Mouse (Mus musculus): ENCODE results near the gene Tmem128.

Tmem128 gene

DNA sequence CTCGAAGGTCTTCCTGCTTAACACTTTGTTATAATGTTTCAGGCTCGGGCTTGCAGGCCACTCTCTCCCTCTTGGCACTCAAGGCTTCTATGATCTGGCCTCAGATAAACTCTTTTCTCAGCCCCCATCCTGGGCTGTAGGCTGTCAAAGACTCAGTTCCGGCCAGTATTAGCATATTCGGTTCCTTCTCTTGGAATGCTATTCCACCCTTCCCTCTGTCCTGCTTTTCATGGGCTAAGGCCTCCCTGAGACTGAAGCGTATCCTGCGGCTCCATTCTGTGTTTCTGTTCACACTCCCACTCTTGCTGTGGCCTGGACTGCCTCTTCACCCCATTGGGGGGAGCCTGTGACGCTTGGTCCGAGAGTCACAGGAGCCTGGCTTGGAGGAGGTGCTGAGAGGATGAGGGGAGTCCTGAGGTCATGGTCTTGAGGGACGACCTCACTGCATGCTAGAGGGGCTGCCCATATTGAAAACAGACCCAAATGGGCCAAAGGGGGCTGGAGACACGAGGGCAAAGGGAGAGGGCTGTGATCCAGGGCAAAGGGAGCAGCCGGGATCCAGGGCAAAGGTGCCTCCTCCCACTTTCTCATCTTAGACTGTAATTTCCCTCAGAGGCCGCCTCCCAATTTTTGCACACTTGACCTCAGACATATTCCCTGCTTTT, 18.1 kb downstream of the Tmem128 start:
- DNase-seq = no peak

DNA sequence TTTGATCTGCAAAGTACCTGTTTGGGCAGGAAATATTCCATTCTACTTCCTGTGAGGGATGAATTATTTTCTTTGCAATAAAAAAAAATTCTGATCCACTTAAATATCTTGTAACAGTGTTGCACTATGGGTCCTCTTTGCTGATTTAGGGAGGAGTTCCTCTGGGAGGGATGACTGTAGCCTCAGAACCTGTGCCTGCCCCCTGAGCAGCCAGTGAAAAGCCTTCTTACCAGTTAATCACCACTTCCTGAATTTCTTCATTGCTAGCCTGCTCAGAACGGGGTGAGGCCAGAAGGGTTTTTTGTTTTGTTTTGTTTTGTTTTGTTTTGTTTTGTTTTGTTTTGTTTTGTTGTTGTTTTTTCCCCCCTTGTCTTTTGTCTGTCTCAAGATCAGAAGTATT, 20.1 kb downstream of the Tmem128 start:
- DNase-seq = no peak

DNA sequence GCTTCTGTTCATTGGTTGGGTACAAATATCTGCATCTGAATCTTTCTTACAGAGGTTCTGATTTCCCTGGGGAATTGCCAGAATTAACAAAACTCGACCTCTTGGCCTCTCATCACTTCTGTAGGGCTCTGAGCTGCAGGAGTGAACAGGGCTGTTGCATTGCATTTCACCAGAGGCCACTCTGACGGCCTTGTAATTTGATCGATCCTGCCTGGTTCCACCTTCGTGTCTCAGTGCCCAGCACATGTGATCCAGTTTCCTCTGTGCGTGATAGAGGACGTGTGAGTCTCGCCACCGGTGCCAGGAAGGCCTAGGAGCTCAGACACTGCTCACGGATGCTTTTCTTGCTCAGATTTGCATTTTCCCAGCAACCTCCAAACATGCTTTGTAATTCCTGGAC, 25.7 kb downstream of the Tmem128 start:
- DNase-seq = no peak

DNA sequence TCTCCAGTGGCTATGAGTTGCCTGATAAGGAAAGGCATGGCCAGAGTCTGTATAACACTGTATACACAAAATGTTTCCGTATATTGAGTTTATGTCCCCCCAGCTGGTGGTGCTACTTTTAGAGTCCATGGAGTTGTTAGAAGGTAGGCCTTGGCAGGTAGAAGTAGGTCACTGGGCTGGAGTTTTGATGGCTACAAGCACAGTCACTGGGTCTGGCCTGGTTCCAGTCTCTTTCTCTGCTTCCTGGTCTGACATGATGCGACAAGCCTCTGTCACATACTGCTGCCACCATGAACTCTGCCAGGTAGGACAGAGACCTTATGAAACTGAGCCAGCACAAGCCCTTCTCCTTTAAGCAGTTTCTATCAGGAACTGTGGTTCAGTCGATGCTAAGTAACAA, 28.5 kb downstream of the Tmem128 start:
- DNase-seq = no peak

DNA sequence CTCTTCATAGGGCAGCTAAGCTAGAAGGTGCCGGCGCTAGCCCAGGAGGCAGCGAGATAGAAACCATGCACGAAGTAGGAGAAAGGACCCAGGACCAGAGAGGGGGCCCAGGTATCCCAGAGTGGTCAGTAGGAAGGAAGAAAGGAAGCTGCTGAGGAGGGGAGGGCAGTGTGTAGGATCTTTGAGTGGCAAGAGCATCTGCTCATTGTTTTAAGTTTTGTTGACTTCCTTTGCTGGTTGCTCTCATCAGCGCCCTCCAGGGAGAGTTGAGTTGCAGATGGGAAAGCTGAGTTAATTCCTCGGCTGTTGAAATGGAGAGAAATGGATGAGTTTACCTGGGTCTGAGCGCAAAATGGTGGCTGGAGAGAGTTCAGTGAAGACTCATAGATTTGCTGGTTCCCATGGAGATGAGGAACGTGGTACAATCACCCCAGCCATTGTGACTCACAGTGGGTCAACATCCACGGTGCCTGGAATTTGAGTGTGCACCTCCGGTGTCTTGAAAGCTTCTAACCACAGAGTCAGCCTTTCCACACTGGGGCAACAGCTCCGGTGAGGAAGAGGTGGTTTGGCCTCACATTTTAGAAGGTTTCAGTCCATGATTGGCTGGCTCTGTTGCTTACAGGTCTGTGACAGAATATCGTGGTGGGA, 41.9 kb downstream of the Tmem128 start:
- no peak for DNase-seq

DNA sequence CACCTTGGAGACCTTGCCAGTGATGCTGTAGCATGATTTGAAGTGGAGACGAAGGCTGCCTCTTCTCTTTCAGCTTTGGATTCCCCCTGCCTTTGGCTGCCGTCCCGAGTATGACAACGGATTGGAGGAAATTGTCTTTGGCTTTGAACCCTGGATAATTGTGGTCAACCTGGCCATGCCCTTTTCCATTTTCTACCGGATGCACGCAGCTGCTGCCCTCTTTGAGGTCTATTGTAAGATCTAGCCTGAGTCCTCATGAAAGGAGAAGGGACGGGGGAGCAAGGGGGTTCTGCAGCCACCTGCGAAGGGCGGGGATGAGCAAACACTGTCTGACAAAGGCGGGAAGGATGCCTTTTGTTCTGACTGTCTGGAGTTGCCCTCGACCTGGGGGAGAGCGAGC, 42.7 kb downstream of the Tmem128 start:
- peak; percentile 18 for DNase-seq

DNA sequence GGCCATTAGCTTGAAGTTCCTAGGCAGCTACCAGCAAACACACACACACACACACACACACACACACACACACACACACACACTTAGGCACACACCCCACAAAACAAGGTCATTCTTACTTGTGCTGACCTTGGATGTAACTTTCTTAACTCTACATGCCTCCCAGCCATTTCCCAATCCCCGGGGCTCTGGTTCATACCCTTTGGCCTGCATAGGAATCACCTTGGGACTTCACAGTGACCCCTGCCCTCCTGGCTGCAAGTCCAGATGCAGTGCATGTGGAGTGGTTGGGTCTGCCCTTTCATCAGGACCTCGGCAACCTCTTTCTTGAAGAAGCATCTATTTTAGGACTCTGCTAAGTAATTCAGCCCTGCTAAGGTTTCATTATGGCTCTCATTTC, 45.3 kb downstream of the Tmem128 start:
- DNase-seq = no peak

DNA sequence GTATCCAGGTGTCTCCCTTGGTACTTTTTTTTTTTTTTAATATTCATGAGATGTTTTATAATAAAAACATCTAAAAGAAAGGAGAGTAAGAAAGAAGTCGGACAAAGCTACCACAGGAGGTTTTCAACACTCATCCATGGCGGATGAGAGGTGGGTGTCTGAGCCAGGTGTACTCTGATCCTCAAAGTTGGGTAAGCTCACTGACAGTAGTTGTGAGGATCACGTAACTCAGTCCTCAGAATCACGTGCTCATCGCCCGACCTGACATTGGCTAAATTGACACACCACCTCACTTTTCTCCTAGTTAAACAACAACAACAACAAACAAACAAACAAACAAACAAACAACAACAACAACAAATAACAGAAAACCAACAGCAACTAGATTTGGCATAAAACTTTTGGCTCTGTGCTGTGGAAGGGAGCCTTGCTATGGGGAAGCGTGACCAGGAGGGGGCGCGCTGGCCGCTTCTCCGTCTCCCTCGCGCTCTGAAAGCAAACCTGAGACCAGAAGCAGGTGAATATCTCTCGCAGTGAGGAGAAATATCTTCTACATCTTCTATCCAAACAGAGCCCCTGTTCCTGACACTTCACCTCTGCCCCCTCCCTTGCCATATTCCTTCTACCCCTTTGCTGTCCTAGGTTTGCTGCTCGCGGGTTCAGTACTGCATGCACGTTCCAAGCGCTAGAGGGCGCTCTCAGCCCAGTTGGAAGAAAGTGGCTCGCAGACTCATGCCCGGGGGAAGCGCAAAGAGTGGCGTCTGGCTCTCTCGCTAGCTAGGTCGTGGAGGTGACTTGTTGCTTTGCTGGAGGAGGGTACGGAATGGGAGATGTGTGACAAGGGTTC, 47.5 kb downstream of the Tmem128 start:
- peak; percentile 94 for DNase-seq

DNA sequence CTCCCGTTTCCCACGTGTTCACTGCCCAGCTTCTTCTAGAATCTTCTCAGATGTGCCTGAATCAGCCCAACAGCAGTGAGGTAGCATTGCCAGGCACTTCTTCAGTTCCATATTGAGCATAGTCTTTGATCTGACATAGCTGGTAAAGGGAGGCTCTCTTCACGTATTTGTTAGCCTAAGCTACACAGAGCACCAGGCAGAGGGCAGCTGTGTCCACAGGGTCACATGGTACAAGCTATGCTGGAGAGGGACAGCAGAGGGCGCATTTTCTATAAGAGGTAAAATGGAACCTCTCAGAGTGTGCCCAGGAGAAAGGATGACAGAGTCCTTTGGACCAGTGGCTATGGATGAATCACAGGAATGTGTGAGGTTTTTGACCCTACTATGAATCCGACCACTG, 48.9 kb downstream of the Tmem128 start:
- DNase-seq = peak; percentile 79

DNA sequence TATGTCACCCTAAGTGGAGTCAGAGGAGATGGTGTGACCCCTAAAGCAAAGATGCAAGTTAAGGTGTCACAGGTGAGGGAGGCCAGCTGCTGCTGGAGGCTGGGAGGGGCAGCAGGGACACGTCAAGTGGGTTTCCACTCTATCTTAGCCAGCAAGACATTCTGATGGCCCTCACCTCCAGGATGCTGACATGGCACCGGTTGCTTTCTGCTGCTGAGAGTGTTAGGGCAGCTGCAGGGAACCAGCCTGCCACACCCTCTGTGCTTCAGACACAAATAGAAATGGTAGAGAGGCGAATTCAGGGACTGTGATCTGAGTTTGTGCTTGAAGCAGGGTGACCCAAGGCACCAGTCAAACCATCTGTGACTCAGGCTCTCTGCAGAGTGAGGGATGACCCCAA, 49.8 kb downstream of the Tmem128 start:
- DNase-seq = no peak

All from kidney, postnatal 10 days (tissue).